Mouse (Mus musculus) left cerebral cortex, postnatal 14 days (tissue): ENCODE results near the gene Zdhhc5. TPM values are rescaled to one million over a fixed set of nuclear protein-coding genes. Genes with fewer than 3 reads are reported as not detected.

Experiments
- DNase-seq, 2 experiments: peaks; one replicate each; pipeline ENCODE4 v3.0.0; 2021 to 2022; ENCODE audit warnings: low spot score in 2 of 2, mixed read lengths in 1 of 2
- intact Hi-C: fragments of 180-260 bp; cut with DNase I; formaldehyde crosslinking; loops from one replicate; pipeline ENCODE4 v1.15.1; 2025
- long read RNA-seq, 2 experiments: library from polyadenylated mRNA; stranded (forward); transcript quantifications; one replicate each; pipeline ENCODE4 v2.0.0; 2021
- total RNA-seq, 2 experiments: library from RNA; stranded (reverse); gene quantifications; 2 replicates each; pipeline ENCODE4 v1.2.3; 2021

Gene Zdhhc5
- 10 to 100 TPM; 41.6 to 42.9 TPM for total RNA-seq
- long read RNA-seq, experiment 1, full-length matches to known transcripts = 13 of 25 reads
- long read RNA-seq, experiment 1, partial matches to known transcripts = 10 of 25 reads
- long read RNA-seq, experiment 1, other reads (novel, unspliced or antisense) = 2 of 25 reads
- long read RNA-seq, experiment 2, full-length matches to known transcripts = 15 of 19 reads
- long read RNA-seq, experiment 2, partial matches to known transcripts = 4 of 19 reads
- long read RNA-seq, experiment 2, other reads (novel, unspliced or antisense) = 0 of 19 reads

DNA sequence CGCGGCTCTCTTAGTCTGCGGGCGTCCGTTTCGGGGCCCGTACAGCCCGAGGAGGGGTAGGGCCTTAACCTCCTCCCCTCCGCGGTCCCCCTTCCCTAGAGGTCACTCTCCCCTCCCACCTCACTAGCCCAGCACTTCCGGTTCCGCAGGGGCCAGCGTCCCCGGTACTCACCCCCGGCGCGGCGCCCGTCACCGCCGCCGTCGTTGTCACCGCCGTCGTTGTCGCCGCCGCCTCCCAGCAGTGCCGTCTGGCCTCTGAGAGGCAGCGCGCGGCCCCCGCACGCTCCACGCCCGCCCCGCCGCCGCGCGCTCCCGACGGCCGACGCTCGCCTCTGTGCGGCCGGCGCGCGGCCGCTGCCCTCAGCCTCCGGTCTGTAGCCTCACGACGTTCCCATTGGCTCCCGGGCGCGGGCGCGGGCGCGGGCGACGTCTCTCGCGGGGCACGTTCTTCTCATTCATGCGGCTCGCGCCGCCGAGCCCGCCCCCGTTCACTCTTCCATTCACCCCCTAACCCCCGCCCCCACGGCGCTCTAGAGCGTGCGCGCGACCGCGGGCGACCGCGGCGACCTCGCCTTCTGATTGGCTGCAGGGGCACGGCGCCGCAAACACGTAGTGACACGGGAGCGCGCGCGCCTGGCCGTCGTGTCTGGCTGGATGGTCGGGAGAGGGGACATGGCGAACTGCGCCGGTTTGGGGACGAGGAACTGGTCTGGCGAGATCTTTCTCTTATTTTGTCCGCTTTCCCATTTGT, at the start of gene Zdhhc5:
TSS of gene Zdhhc5 (minus strand) at position 370 of the 751 bp plus-strand sequence.
- DNase-seq = peak; percentile 99 to 100
- intact Hi-C loops = loop anchor here (5.0 kb wide), 1 partner anchor 38 kb away; the partner anchor contains the start of genes Gm28635, Med19 and Tmx2

GRCm38 (mm10) chr2:84762818-84763217, 47.8 kb upstream of the Zdhhc5 start:
- intact Hi-C loops = no loop called here
- DNase-seq = no peak

DNA sequence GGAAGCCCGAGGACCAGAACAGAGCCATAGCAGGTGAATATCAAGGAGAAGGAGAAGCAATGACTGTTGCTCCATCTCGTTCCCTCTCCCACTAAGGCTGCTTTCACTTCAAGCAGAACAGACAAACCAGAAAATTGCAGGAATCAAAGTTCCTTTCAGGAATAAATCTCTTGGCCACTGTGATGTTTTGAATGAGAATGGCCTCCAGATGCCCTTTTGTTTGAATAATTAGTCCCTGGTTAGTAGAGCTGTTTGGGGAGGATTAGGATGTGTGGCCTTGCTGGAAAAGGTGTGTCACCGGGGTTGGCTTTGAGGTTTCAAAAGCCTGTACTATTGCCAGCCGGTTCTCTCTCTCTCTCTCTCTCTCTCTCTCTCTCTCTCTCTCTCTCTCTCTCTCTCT, 47.3 kb upstream of the Zdhhc5 start:
- DNase-seq = no peak
- intact Hi-C loops = no loop called here

GRCm38 (mm10) chr2:84761840-84762239, 46.9 kb upstream of the Zdhhc5 start:
- intact Hi-C loops = no loop called here
- no peak for DNase-seq

- intact Hi-C loops = no loop called here
- DNase-seq = no peak
Observed at GRCm38 (mm10) chr2:84761309-84761708, 46.3 kb upstream of the Zdhhc5 start.

GRCm38 (mm10) chr2:84760777-84761176, 45.8 kb upstream of the Zdhhc5 start:
- intact Hi-C loops = no loop called here
- DNase-seq = no peak

GRCm38 (mm10) chr2:84758542-84759127, 43.7 kb upstream of the Zdhhc5 start:
- DNase-seq = peak in 1 of 2 experiments; percentile 54

DNA sequence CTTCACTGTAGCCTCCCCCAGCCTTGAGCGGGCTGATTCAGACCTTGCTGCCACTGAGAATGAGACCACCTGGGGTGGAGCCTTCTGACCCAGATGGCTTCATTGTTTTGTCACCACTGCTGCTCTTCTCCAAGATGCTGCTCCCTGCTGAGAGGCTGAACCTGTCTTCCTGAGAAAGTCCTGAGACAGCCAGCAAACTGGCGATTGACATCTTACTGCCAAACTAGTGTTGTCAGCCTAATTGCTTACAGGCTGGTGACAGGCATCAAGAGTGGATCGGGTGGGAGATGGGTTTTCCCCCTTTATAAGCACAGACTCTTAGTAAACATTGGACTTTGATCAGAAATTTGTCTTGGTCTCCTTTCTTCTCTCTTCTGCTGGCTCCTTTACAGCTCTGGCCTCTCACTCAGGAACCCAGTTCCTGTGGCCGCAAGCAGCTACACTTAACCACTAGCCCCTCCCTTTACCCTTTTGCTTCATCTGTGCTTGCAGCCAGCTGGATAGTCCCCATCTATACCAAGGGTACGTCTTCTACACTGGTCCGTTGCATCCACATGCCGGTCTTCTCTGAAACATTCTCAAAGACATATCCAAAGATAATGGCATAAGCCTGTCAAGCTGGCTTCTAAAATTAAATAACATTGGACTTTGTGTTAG, 42.2 kb upstream of the Zdhhc5 start:
- DNase-seq = no peak
- intact Hi-C loops = no loop called here

More at GRCm38 (mm10) chr2:84758542-84759127, 43.7 kb upstream of the Zdhhc5 start:
- intact Hi-C loops = loop anchor here (2.0 kb wide), 1 partner anchor 18 kb away; no protein-coding TSS in a partner anchor

DNA sequence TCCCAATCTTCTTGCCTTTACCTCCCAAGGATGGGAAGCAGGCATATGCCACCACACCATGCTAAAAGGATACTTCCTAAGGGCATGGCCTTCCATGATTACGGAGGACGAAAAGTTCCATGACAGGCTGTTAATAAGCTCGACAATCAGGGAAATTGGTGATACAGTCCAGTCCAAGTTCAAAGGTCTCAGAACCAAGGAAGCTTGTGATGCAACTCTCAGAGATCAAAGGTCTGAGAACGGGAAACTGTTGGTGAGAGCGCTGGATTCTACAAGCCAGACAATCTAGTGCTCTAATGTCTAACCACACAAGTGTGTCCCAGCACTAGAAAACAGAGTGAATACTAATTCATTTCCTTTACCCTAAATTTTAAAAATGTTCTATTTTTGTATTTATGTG, 41.3 kb upstream of the Zdhhc5 start:
- intact Hi-C loops = no loop called here
- no peak for DNase-seq

GRCm38 (mm10) chr2:84750115-84750514, 35.1 kb upstream of the Zdhhc5 start:
- intact Hi-C loops = no loop called here
- no peak for DNase-seq

- no peak for DNase-seq
- intact Hi-C loops = no loop called here
Observed at GRCm38 (mm10) chr2:84744126-84744525, 29.1 kb upstream of the Zdhhc5 start.

GRCm38 (mm10) chr2:84743561-84743960, 28.6 kb upstream of the Zdhhc5 start, which contains the start of gene Gm19426:
TSS of gene Gm19426 (minus strand) at chr2:84743655.
- DNase-seq = peak; percentile 80 to 86
- intact Hi-C loops = loop anchor here (2.0 kb wide), 1 partner anchor 55 kb away; the partner anchor contains the start of gene Ube2l6

DNA sequence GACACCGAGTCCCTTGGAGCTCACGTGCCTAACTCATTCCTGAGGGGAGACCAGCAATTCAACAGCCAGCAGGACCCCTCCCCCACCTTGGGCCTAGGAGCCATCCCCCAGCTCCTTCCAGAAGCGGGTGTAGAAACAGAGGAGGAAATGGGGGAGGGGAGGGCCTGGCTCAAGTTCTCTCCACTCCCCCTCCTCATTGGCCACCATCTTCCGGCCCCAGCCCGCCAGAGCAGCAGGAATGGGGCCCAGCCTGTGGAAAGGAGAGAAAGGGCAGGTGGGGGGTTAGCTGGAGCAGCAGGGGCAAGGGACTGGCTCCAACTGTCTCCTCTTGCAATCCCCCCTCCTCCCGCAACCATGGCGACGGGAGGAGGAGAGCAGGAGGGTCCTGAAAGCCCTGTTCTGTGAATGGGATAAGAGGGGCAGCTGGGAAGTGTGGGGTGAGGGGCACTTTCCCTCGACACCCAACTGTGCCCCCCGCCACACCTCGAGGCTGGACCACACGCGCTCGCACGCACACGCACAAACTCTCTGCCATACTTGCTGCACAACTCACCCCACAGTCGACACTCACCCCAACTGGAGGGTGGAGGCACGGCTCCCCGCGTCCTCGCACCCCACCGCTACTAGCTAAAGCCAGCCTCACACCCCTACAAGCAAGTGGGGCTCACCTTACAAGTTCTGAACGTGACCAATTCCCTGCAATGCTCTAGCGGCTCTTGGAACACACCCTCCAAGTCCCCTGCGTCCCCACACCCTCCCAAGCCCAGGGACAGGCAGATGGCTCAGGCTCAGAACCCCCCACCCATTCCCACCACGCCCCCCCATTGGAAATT, 27.7 kb upstream of the Zdhhc5 start:
- no peak for DNase-seq
- intact Hi-C loops = loop anchor here (2.0 kb wide), 1 partner anchor 56 kb away; the partner anchor contains the start of gene Ube2l6

GRCm38 (mm10) chr2:84741841-84742450, 27.0 kb upstream of the Zdhhc5 start:
- intact Hi-C loops = loop anchor here (2.0 kb wide), 2 partner anchors 17 to 57 kb away; partner anchors contain the start of gene Ube2l6
- DNase-seq = no peak

GRCm38 (mm10) chr2:84740608-84741333, 25.8 kb upstream of the Zdhhc5 start:
- intact Hi-C loops = loop anchor here (2.0 kb wide), 1 partner anchor 18 kb away; no protein-coding TSS in a partner anchor
- peak in 1 of 2 experiments; percentile 9 for DNase-seq

GRCm38 (mm10) chr2:84738271-84738911, 23.4 kb upstream of the Zdhhc5 start:
- no peak for DNase-seq
- intact Hi-C loops = no loop called here

DNA sequence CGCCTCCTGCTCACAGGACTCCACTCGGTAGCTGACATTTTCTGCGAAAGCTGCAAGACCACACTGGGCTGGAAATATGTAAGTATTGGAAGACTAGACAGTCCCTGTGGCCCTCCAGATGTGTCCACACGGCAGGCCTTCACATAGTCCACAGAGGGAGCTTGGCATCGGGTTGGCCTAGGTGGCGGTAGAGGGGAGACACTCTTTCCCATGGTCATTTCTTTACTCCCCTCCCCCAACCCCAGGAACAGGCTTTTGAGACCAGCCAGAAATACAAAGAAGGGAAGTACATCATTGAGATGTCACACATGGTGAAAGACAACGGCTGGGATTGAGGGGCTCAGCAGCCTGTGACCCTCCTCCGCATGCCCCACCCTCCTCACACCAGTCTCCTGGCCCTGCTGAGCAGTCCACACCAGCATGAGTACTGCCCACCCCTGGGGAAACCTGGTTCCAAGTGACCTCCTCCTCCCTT, 22.5 kb upstream of the Zdhhc5 start:
- intact Hi-C loops = no loop called here
- no peak for DNase-seq
